In genomic region chr13:35383624-35384018, GRCm38 (mm10) we compare ENCODE assay signal across 10 mouse cellular contexts.
A peak's percentile ranks its signal among the peaks of the same experiment; 100 is the strongest.
DNase-seq lines count a peak whose midpoint lies in the region; ATAC-seq and TF ChIP-seq lines count a peak whose summit lies in the region.
"Had no signal": no experiment of that assay in that cellular context is flagged by ENCODE, and none has a peak within 500 bp of the region (broad histone marks: within the 10 kb centered on the region; RNA-seq: fewer than 3 reads in every experiment).

No protein-coding gene starts in this region.

- no peaks in the 10 kb centered on the region for H3K36me3 ChIP-seq in kidney, adult 2 months (ENCODE audit: control insufficient read depth, insufficient read depth, low read length)
- H3K36me3 ChIP-seq in embryonic facial prominence, embryonic 10.5 days (replicated peaks) = no peaks in the 10 kb centered on the region
- H3K36me3 ChIP-seq in heart, embryonic 16.5 days (ENCODE audit: control insufficient read depth, insufficient read depth) = no peaks in the 10 kb centered on the region
- no peaks in the 10 kb centered on the region for H3K36me3 ChIP-seq in forebrain, embryonic 11.5 days (ENCODE audit: control insufficient read depth, insufficient read depth, low read length)
- H3K36me3 ChIP-seq: G1E had no signal

- H3K27me3 ChIP-seq in kidney, adult 2 months (replicated peaks; ENCODE audit: control insufficient read depth, insufficient read depth, low read length) = no peaks in the 10 kb centered on the region
- H3K27me3 ChIP-seq in embryonic facial prominence, embryonic 10.5 days (replicated peaks; ENCODE audit: low read depth, poor library complexity, severe bottlenecking) = no peaks in the 10 kb centered on the region
- no peaks in the 10 kb centered on the region for H3K27me3 ChIP-seq in heart, embryonic 16.5 days (ENCODE audit: control insufficient read depth, insufficient read depth, low read length)
- H3K27me3 ChIP-seq in forebrain, embryonic 11.5 days (ENCODE audit: control insufficient read depth, insufficient read depth, low read length) = no peaks in the 10 kb centered on the region

- H3K4me2 ChIP-seq in heart, embryonic 16.5 days (ENCODE audit: low read depth, low read length) = peak overlapping the region; percentile 49
- no peak overlapping the region for H3K4me2 ChIP-seq in forebrain, embryonic 11.5 days (ENCODE audit: low read depth, low read length, severe bottlenecking)

- H3K9me3 ChIP-seq in embryonic facial prominence, embryonic 10.5 days = no peaks in the 10 kb centered on the region
- no peaks in the 10 kb centered on the region for H3K9me3 ChIP-seq in heart, embryonic 16.5 days (replicated peaks; ENCODE audit: control insufficient read depth, low read length)
- H3K9me3 ChIP-seq in forebrain, embryonic 11.5 days (ENCODE audit: control insufficient read depth, low read length) = no peaks in the 10 kb centered on the region
- H3K9me3 ChIP-seq: G1E had no signal

- no peak for TF ChIP-seq CTCF in kidney, adult 2 months (conservative IDR thresholded peaks at IDR 0.05; ENCODE audit: insufficient read depth, insufficient read length, low read depth, low read length)

- no peak overlapping the region for H3K27ac ChIP-seq in kidney, adult 2 months (ENCODE audit: insufficient read depth, low read depth, low read length)
- no peak overlapping the region for H3K27ac ChIP-seq in embryonic facial prominence, embryonic 10.5 days (replicated peaks)
- peak overlapping the region; percentile 75 for H3K27ac ChIP-seq in heart, embryonic 16.5 days (ENCODE audit: low read length)
- H3K27ac ChIP-seq in forebrain, embryonic 11.5 days (ENCODE audit: low read depth, low read length) = no peak overlapping the region

- H3K4me1 ChIP-seq in kidney, adult 2 months (ENCODE audit: control insufficient read depth, insufficient read depth, low read length) = peaks cover 4% of the 10 kb centered on the region
- H3K4me1 ChIP-seq in embryonic facial prominence, embryonic 10.5 days = peaks cover 12% of the 10 kb centered on the region
- H3K4me1 ChIP-seq in heart, embryonic 16.5 days (ENCODE audit: control insufficient read depth, insufficient read depth, low read length) = peaks cover 12% of the 10 kb centered on the region
- no peaks in the 10 kb centered on the region for H3K4me1 ChIP-seq in forebrain, embryonic 11.5 days (replicated peaks; ENCODE audit: control insufficient read depth, insufficient read depth, low read length)

- ATAC-seq in heart, embryonic 16.5 days (replicated peaks; ENCODE audit: extremely low read depth, insufficient read depth, low FRiP score) = peak; percentile 93
- no peak for ATAC-seq in forebrain, embryonic 11.5 days (replicated peaks; ENCODE audit: low FRiP score)

- no peak for TF ChIP-seq POLR2A in kidney, adult 2 months (IDR thresholded peaks at IDR 0.05; ENCODE audit: low read depth, low read length)

- 35% methylated on average over 8 of the region's 8 CpGs for WGBS in kidney, adult 2 months
- 58% methylated on average over 8 of the region's 8 CpGs for WGBS in embryonic facial prominence, embryonic 10.5 days
- 9% methylated on average over 8 of the region's 8 CpGs for WGBS in heart, embryonic 16.5 days
- 61% methylated on average over 8 of the region's 8 CpGs for WGBS in forebrain, embryonic 11.5 days

- H3K9ac ChIP-seq in heart, embryonic 16.5 days (ENCODE audit: low read length) = peak overlapping the region; percentile 51
- no peak overlapping the region for H3K9ac ChIP-seq in forebrain, embryonic 11.5 days (ENCODE audit: low read length)

- no peak overlapping the region for H3K4me3 ChIP-seq in kidney, adult 2 months (ENCODE audit: insufficient read depth, low read depth, low read length)
- no peak overlapping the region for H3K4me3 ChIP-seq in embryonic facial prominence, embryonic 10.5 days
- H3K4me3 ChIP-seq in heart, embryonic 16.5 days (ENCODE audit: low read length) = peak overlapping the region; percentile 22
- H3K4me3 ChIP-seq in forebrain, embryonic 11.5 days (ENCODE audit: low read depth, low read length) = no peak overlapping the region

- peak; percentile 24 for DNase-seq in kidney, adult 2 months
- DNase-seq in kidney, adult 9 months = no peak
- peak; percentile 19 for DNase-seq in embryonic facial prominence, embryonic 10.5 days (ENCODE audit: low spot score)
- DNase-seq in lung, postnatal 25 days (ENCODE audit: low spot score) = peak; percentile 62
- DNase-seq in spleen, postnatal 10 days (ENCODE audit: low spot score in 2 of 2) = no peak
- no peak for DNase-seq in forebrain, embryonic 11.5 days (ENCODE audit: low spot score)
- no peak for DNase-seq in right cerebral cortex, postnatal 10 days (ENCODE audit: low spot score in 2 of 2)
- DNase-seq: thymus, postnatal 4 days had no signal

Comparison
In these comparisons a context has a peak if more than half of its experiments do, and no peak if none do; other contexts are left out.
1. DNase-seq: peak in kidney, adult 2 months (single experiment), embryonic facial prominence, embryonic 10.5 days (single experiment) and lung, postnatal 25 days (single experiment); none in kidney, adult 9 months (single experiment), spleen, postnatal 10 days (0 of 2), forebrain, embryonic 11.5 days (single experiment) and right cerebral cortex, postnatal 10 days (0 of 2).